Mouse (Mus musculus) B cell, adult 67 days (primary cell): ENCODE results near the gene Vav3. TPM values are rescaled to one million over a fixed set of nuclear protein-coding genes. Genes with fewer than 3 reads are reported as not detected.

Source experiments
- total RNA-seq, 2 experiments: library from RNA; stranded (reverse); gene quantifications; 4 replicates each; pipeline ENCODE4 v1.2.4; 2023

Gene Vav3
- total RNA-seq = 10 to 100 TPM; 13.0 to 13.2 TPM

DNA sequence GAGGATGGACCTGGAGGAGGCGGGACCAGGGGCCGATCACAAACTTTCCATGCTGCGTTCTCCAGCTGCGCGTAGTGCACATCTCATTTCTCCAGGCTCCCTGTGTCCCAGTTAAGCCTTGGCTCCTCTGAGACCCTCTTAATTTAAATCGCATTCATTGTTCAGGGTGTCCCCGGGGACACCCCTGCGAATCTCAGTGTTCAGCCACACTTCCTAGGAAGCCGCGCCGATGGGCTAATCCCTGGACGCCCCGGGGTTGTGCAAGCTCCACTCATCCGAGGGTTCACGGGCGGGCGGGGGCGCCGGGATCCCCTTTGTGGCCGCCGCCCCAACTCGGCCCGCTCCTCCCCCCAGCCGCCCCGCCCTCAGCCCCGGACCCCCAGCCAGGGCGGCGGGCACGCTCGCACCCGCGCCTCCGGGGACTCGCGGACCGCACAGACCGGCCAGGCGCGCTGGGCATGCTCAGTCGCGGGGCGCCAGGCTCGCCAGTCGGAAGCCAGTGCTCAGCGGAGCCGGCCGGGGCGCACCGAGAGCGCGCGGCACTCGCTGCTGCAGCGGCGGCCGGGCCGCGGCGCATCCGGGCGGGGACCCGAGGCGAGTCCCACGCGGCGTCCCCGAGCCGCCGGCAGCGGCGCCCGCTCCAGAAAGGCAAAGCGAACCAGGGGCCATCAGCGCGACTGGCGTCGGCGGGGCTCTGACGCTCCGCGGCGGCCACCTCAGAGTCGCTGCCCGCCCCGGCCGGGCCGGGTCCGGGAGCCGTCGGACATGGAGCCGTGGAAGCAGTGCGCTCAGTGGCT is at the start of gene Vav3:
Vav3 (plus strand) TSS at position 380 of the 797 bp plus-strand sequence.

Other genes with a start within 250 kb of the Vav3 start
- 1 to 10 TPM; 3.8 to 4.5 TPM for gene Slc25a24, start 217.5 kb upstream of the Vav3 start, total RNA-seq